Mouse (Mus musculus): ENCODE data around the gene Ttc39a. TPM values are rescaled to one million over a fixed set of nuclear protein-coding genes. Genes with fewer than 3 reads are reported as not detected.

Ttc39a gene
- polyA plus RNA-seq, 1 experiment, result 16.3 TPM

DNA sequence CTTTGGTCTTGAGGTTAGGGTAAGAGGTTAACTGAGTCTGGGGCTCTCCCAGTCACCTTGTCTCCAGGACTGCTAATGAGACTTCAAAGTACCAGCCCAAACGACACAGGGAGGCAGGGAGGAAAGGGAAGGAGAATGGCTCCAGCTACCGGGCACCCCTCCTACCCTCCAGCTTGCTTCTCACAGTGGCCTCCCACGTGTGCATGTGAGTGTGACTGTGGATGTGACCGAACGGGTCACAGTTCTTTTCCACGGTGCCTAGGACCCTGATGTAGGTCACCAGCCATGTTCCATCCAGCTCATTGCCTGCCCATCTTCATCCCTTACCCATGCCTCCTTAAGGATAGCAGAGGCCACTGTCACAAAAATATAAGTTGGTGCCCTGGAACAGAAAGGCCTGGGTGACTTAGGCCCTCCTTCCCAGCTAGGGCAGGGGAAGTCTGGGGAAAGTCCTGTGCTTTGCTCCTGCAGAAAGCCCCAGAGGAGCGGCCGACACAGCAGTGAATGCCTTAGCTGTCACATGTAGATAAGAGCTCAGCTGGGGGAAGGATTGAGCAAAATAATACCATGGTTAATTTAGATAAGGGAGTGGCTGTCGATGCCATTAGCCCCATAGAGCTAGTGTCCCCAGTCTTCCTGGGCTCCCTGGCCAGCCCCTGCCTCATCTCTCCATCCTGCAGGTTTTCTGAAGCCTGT lies 4.4 kb downstream of the Ttc39a start:
- TF ChIP-seq CTCF (IDR thresholded peaks at IDR 0.05; ENCODE audit: borderline replicate concordance, insufficient read depth, low read depth, low read length) (no peak), POLR2A (IDR thresholded peaks at IDR 0.05; ENCODE audit: borderline replicate concordance, insufficient read depth, low read length) (no peak)
- 81% methylated on average over 9 of the region's 9 CpGs for WGBS
- Histone ChIP-seq H3K4me1 (ENCODE audit: control insufficient read depth, insufficient read depth, low read length) (no peaks in the 10 kb centered on the region), H3K27me3 (ENCODE audit: control insufficient read depth, insufficient read depth, low read length) (no peaks in the 10 kb centered on the region), H3K27ac (ENCODE audit: insufficient read depth, low read length) (no peak overlapping the region), H3K4me3 (replicated peaks; ENCODE audit: insufficient read depth, low read depth, low read length) (no peak overlapping the region)
- no peak for DNase-seq

DNA sequence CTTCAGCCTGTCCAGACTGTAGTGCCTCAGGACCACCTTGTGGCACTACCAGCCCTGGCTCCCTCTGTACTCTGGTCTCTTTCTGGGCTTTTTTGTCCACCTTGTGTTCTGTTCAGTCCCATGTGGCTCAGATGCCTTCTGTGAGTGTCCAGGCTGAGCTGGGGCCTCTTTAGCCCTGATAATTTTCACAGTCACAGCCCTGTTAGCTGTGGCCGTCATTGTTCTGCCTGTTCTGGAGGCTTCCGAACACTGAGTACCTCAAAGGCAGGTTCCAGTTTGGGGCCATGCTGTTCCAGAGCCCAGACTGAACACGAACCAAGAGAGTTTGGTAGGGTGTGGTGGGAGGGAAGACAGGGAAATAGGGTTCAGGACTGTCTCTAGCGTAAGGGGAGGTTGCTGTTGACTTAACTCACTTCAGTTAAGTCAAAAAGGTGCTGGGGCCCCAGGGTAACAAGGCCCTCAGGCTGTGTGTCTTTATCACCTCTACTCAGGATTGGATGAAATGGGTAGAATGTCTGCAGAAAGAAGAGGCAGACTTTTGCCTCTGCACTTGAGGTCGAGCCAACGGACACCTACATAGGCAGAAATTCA lies 5.0 kb downstream of the Ttc39a start:
- Histone ChIP-seq H3K4me3 (replicated peaks; ENCODE audit: insufficient read depth, low read depth, low read length) (no peak overlapping the region), H3K4me1 (ENCODE audit: control insufficient read depth, insufficient read depth, low read length) (no peaks in the 10 kb centered on the region), H3K27ac (ENCODE audit: insufficient read depth, low read length) (no peak overlapping the region), H3K27me3 (ENCODE audit: control insufficient read depth, insufficient read depth, low read length) (no peaks in the 10 kb centered on the region)
- 91% methylated on average over 6 of the region's 6 CpGs for WGBS
- TF ChIP-seq CTCF (IDR thresholded peaks at IDR 0.05; ENCODE audit: borderline replicate concordance, insufficient read depth, low read depth, low read length), result no peak
- TF ChIP-seq POLR2A (IDR thresholded peaks at IDR 0.05; ENCODE audit: borderline replicate concordance, insufficient read depth, low read length), result no peak
- DNase-seq, result no peak

- Histone ChIP-seq H3K27ac (ENCODE audit: insufficient read depth, low read length) (no peak overlapping the region), H3K4me3 (replicated peaks; ENCODE audit: insufficient read depth, low read depth, low read length) (no peak overlapping the region), H3K27me3 (ENCODE audit: control insufficient read depth, insufficient read depth, low read length) (no peaks in the 10 kb centered on the region), H3K4me1 (ENCODE audit: control insufficient read depth, insufficient read depth, low read length) (no peaks in the 10 kb centered on the region)
- no peak for DNase-seq
- WGBS, result 85% methylated on average over 5 of the region's 5 CpGs
- no peak for TF ChIP-seq POLR2A (IDR thresholded peaks at IDR 0.05; ENCODE audit: borderline replicate concordance, insufficient read depth, low read length)
- TF ChIP-seq CTCF (IDR thresholded peaks at IDR 0.05; ENCODE audit: borderline replicate concordance, insufficient read depth, low read depth, low read length), result no peak
These were observed 5.8 kb downstream of the Ttc39a start for GRCm38 (mm10) chr4:109412233-109412632.

DNA sequence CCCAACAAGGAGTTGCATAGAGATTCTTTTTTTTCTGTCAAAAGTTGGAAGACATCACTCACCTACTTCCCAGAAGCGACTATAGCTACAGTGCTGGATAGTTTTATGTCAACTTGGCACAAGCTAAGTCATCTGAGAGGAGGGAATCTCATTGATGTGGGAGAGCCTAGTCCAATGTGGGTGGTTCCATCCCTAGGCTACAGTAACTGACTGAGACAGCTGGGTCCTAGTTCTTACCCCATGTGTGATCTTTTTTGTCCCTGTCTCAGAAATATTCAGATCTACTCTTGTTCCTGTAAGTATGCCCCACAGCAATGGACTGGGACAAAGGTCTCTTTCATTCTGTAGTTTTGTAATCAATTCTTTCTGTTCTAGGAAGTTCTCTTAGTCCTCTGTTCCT lies 11.6 kb downstream of the Ttc39a start:
- Histone ChIP-seq H3K27me3 (ENCODE audit: control insufficient read depth, insufficient read depth, low read length) (no peaks in the 10 kb centered on the region), H3K27ac (ENCODE audit: insufficient read depth, low read length) (no peak overlapping the region), H3K4me3 (replicated peaks; ENCODE audit: insufficient read depth, low read depth, low read length) (no peak overlapping the region), H3K4me1 (ENCODE audit: control insufficient read depth, insufficient read depth, low read length) (no peaks in the 10 kb centered on the region)
- WGBS, result 77% methylated on average over 1 of the region's 1 CpGs
- TF ChIP-seq CTCF (IDR thresholded peaks at IDR 0.05; ENCODE audit: borderline replicate concordance, insufficient read depth, low read depth, low read length), result no peak
- TF ChIP-seq POLR2A (IDR thresholded peaks at IDR 0.05; ENCODE audit: borderline replicate concordance, insufficient read depth, low read length), result no peak
- DNase-seq, result no peak

DNA sequence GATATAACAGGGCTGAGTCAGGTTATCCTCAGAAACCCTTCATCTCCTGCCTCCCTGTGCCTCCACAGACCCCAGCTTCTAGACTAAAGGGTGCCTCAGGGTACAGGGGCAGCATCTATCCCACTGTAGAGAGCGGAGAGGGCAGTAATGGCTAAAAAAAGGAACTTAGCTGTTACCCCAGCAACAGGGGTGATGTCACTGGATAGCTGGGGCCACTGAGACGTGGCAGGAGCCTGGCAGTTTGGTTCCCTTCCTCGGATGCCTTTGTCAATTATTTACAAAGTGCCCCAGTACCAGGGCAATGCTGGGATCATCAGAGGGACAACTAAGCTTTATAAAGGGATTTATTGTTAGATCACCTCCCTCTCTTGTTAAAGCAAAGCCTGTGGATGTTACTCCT lies 12.6 kb downstream of the Ttc39a start:
- Histone ChIP-seq H3K4me1 (ENCODE audit: control insufficient read depth, insufficient read depth, low read length) (no peaks in the 10 kb centered on the region), H3K27ac (ENCODE audit: insufficient read depth, low read length) (no peak overlapping the region), H3K27me3 (ENCODE audit: control insufficient read depth, insufficient read depth, low read length) (no peaks in the 10 kb centered on the region), H3K4me3 (replicated peaks; ENCODE audit: insufficient read depth, low read depth, low read length) (no peak overlapping the region)
- no peak for DNase-seq
- WGBS, result 32% methylated on average over 3 of the region's 3 CpGs
- TF ChIP-seq POLR2A (IDR thresholded peaks at IDR 0.05; ENCODE audit: borderline replicate concordance, insufficient read depth, low read length) (no peak), CTCF (IDR thresholded peaks at IDR 0.05; ENCODE audit: borderline replicate concordance, insufficient read depth, low read depth, low read length) (no peak)

GRCm38 (mm10) chr4:109419563-109419962 lies 13.1 kb downstream of the Ttc39a start:
- WGBS, result 84% methylated on average over 4 of the region's 4 CpGs
- no peaks in the 10 kb centered on the region for H3K27me3 ChIP-seq (ENCODE audit: control insufficient read depth, insufficient read depth, low read length)
- no peak for TF ChIP-seq POLR2A (IDR thresholded peaks at IDR 0.05; ENCODE audit: borderline replicate concordance, insufficient read depth, low read length)
- no peak for TF ChIP-seq CTCF (IDR thresholded peaks at IDR 0.05; ENCODE audit: borderline replicate concordance, insufficient read depth, low read depth, low read length)
- DNase-seq, result no peak
- no peak overlapping the region for H3K27ac ChIP-seq (ENCODE audit: insufficient read depth, low read length)
- H3K4me3 ChIP-seq (replicated peaks; ENCODE audit: insufficient read depth, low read depth, low read length), result no peak overlapping the region
- no peaks in the 10 kb centered on the region for H3K4me1 ChIP-seq (ENCODE audit: control insufficient read depth, insufficient read depth, low read length)

- DNase-seq, result no peak
- TF ChIP-seq POLR2A (IDR thresholded peaks at IDR 0.05; ENCODE audit: borderline replicate concordance, insufficient read depth, low read length) (no peak), CTCF (IDR thresholded peaks at IDR 0.05; ENCODE audit: borderline replicate concordance, insufficient read depth, low read depth, low read length) (no peak)
- H3K27me3 ChIP-seq (ENCODE audit: control insufficient read depth, insufficient read depth, low read length), result no peaks in the 10 kb centered on the region
- no peaks in the 10 kb centered on the region for H3K4me1 ChIP-seq (ENCODE audit: control insufficient read depth, insufficient read depth, low read length)
- H3K27ac ChIP-seq (ENCODE audit: insufficient read depth, low read length), result no peak overlapping the region
- 74% methylated on average over 8 of the region's 8 CpGs for WGBS
- H3K4me3 ChIP-seq (replicated peaks; ENCODE audit: insufficient read depth, low read depth, low read length), result no peak overlapping the region
These were observed 13.8 kb downstream of the Ttc39a start for GRCm38 (mm10) chr4:109420138-109420795.

DNA sequence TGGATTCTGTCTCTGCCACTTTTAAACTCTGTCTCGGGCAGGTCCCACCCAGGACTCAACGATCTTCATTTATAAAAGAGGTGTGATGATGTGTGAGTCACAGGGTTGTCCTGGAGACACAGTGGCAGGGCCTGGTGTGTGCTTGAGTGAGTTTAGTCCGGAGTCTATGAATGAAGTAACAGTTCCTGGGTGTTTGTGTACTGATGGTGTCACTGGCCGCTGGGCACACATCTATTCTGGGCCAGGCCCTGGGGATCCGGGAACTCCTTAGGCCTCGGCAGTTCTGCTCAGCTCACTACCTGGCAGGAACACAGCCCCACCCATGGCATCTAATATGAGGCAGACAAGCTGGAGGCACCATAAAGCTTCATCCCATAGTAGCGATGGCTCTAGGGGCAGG lies 15.2 kb downstream of the Ttc39a start:
- 87% methylated on average over 7 of the region's 7 CpGs for WGBS
- no peak overlapping the region for H3K27ac ChIP-seq (ENCODE audit: insufficient read depth, low read length)
- TF ChIP-seq POLR2A (IDR thresholded peaks at IDR 0.05; ENCODE audit: borderline replicate concordance, insufficient read depth, low read length) (no peak), CTCF (IDR thresholded peaks at IDR 0.05; ENCODE audit: borderline replicate concordance, insufficient read depth, low read depth, low read length) (no peak)
- H3K4me1 ChIP-seq (ENCODE audit: control insufficient read depth, insufficient read depth, low read length), result no peaks in the 10 kb centered on the region
- H3K27me3 ChIP-seq (ENCODE audit: control insufficient read depth, insufficient read depth, low read length), result no peaks in the 10 kb centered on the region
- DNase-seq, result no peak
- H3K4me3 ChIP-seq (replicated peaks; ENCODE audit: insufficient read depth, low read depth, low read length), result no peak overlapping the region

All from cerebellum, adult 2 months (tissue).